8 mouse cellular contexts compared by ENCODE assay signal in the genomic region with DNA sequence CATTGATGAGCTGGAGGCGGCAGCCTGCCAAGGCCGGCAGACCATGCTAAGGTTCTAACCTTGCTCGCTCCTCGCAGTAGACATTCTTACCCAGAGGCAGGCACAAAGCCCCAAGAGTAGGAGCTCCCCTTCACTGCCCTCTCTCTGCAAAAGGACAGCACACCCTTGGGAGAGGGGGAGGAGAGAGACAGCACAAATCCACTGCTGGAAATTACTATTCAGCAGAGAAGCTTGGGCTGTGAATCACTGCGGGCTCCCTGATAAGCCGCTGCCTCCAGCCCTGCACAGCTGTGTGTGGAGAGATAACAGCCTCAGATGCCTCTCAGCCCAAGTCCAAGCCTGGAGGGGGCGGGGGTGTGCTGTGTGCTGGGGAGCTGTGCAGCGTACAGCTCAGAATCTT. TPM values are rescaled to one million over a fixed set of nuclear protein-coding genes. Genes with fewer than 3 reads are reported as not detected.
DNase-seq lines count a peak whose midpoint lies in the region; ATAC-seq lines count a peak whose summit lies in the region.

No protein-coding gene starts in this region.

- ATAC-seq in heart, embryonic 12.5 days (ENCODE audit: insufficient number of reproducible peaks, low FRiP score): peak; percentile 91
- peak; percentile 93 for ATAC-seq in midbrain, embryonic 13.5 days
- peak; percentile 88 for ATAC-seq in stomach, embryonic 15.5 days (ENCODE audit: insufficient read depth, low FRiP score, low read depth)
- no peak for ATAC-seq in monocyte, adult 5-6 weeks (replicated peaks; ENCODE audit: insufficient number of reproducible peaks, low FRiP score, low TSS enrichment, poor library complexity, severe bottlenecking)

- peaks cover 43% of the 10 kb centered on the region for H3K27me3 ChIP-seq in heart, embryonic 12.5 days (replicated peaks)
- H3K27me3 ChIP-seq in midbrain, embryonic 13.5 days: peaks cover 54% of the 10 kb centered on the region
- peaks cover 59% of the 10 kb centered on the region for H3K27me3 ChIP-seq in stomach, embryonic 15.5 days (replicated peaks)

- peak overlapping the region; percentile 90 for H3K27ac ChIP-seq in heart, embryonic 12.5 days (ENCODE audit: poor library complexity, severe bottlenecking)
- peak overlapping the region; percentile 88 for H3K27ac ChIP-seq in midbrain, embryonic 13.5 days
- no peak overlapping the region for H3K27ac ChIP-seq in stomach, embryonic 15.5 days

- DNase-seq in left cerebral cortex, adult 18-20 months (ENCODE audit: low spot score in 2 of 2): peak; percentile 54 to 70
- no peak for DNase-seq in left cerebral cortex, adult 11 months (ENCODE audit: low spot score)
- peak; percentile 56 for DNase-seq in embryo, embryonic 11 days
- peak; percentile 81 for DNase-seq in kidney, postnatal 10 days

- WGBS in heart, embryonic 12.5 days: 3% methylated on average over 8 of the region's 8 CpGs
- 5% methylated on average over 8 of the region's 8 CpGs for WGBS in midbrain, embryonic 13.5 days
- WGBS in stomach, embryonic 15.5 days: 9% methylated on average over 8 of the region's 8 CpGs

- H3K9me3 ChIP-seq in heart, embryonic 12.5 days (replicated peaks): no peaks in the 10 kb centered on the region
- H3K9me3 ChIP-seq in midbrain, embryonic 13.5 days: no peaks in the 10 kb centered on the region
- no peaks in the 10 kb centered on the region for H3K9me3 ChIP-seq in stomach, embryonic 15.5 days

- peak overlapping the region; percentile 22; the same call in 1 of the 2 replicates for H3K9ac ChIP-seq in heart, embryonic 12.5 days
- peak overlapping the region; percentile 2; the same call in 1 of the 2 replicates for H3K9ac ChIP-seq in midbrain, embryonic 13.5 days (replicated peaks)
- no peak overlapping the region for H3K9ac ChIP-seq in stomach, embryonic 15.5 days

- H3K4me2 ChIP-seq in heart, embryonic 12.5 days: peak overlapping the region; percentile 100
- H3K4me2 ChIP-seq in midbrain, embryonic 13.5 days (replicated peaks): peak overlapping the region; percentile 84
- H3K4me2 ChIP-seq in stomach, embryonic 15.5 days: peak overlapping the region; percentile 16; the same call in 1 of the 2 replicates

- peak overlapping the region; percentile 6; the same call in 1 of the 2 replicates for H3K4me3 ChIP-seq in heart, embryonic 12.5 days
- peak overlapping the region; percentile 44 for H3K4me3 ChIP-seq in midbrain, embryonic 13.5 days (replicated peaks)
- H3K4me3 ChIP-seq in stomach, embryonic 15.5 days (replicated peaks): no peak overlapping the region

- no peaks in the 10 kb centered on the region for H3K36me3 ChIP-seq in heart, embryonic 12.5 days
- no peaks in the 10 kb centered on the region for H3K36me3 ChIP-seq in midbrain, embryonic 13.5 days
- H3K36me3 ChIP-seq in stomach, embryonic 15.5 days: no peaks in the 10 kb centered on the region

- peaks cover 54% of the 10 kb centered on the region for H3K4me1 ChIP-seq in heart, embryonic 12.5 days (replicated peaks)
- H3K4me1 ChIP-seq in midbrain, embryonic 13.5 days (replicated peaks): peaks cover 57% of the 10 kb centered on the region
- H3K4me1 ChIP-seq in stomach, embryonic 15.5 days: peaks cover 34% of the 10 kb centered on the region

RNA-seq across cellular contexts. Expression of a gene that starts 1.9 kb away (rescaled TPM):
- 10 to 100 TPM; 17.6 to 18.5 TPM for total RNA-seq in left cerebral cortex, adult 18-20 months (2021)
- 12.9 and 14.2 TPM in 2 replicates for polyA plus RNA-seq in heart, embryonic 12.5 days (2016; fragmentation: Nextera tagmentation; extraction: Ambion mirVana)
- 19.5 and 27.6 TPM in 2 replicates for polyA plus RNA-seq in midbrain, embryonic 13.5 days (2015; fragmentation: Nextera tagmentation; extraction: Ambion mirVana)
- 6.0 and 6.1 TPM in 2 replicates for polyA plus RNA-seq in stomach, embryonic 15.5 days (2015; fragmentation: Nextera tagmentation; extraction: Ambion mirVana)
- not detected in 3 replicates for total RNA-seq in monocyte, adult 5-6 weeks (2017)

RNA-seq across cellular contexts. Expression of a gene that starts 15.4 kb away (rescaled TPM):
- total RNA-seq in left cerebral cortex, adult 18-20 months (2021): 100 to 1,000 TPM; 410 to 481 TPM
- polyA plus RNA-seq in heart, embryonic 12.5 days (2016; fragmentation: Nextera tagmentation; extraction: Ambion mirVana): 1,377 and 1,385 TPM in 2 replicates
- 809 and 819 TPM in 2 replicates for polyA plus RNA-seq in midbrain, embryonic 13.5 days (2015; fragmentation: Nextera tagmentation; extraction: Ambion mirVana)
- polyA plus RNA-seq in stomach, embryonic 15.5 days (2015; fragmentation: Nextera tagmentation; extraction: Ambion mirVana): 621 and 623 TPM in 2 replicates
- total RNA-seq in monocyte, adult 5-6 weeks (2017): 54.8 to 108 TPM (median 74.5 TPM) in 3 replicates

RNA-seq across cellular contexts. Expression of a gene that starts 31.6 kb away (rescaled TPM):
- total RNA-seq in left cerebral cortex, adult 18-20 months (2021): 10 to 100 TPM; 17.6 to 25.6 TPM
- polyA plus RNA-seq in heart, embryonic 12.5 days (2016; fragmentation: Nextera tagmentation; extraction: Ambion mirVana): 12.8 TPM in 2 replicates
- 23.2 and 24.2 TPM in 2 replicates for polyA plus RNA-seq in midbrain, embryonic 13.5 days (2015; fragmentation: Nextera tagmentation; extraction: Ambion mirVana)
- polyA plus RNA-seq in stomach, embryonic 15.5 days (2015; fragmentation: Nextera tagmentation; extraction: Ambion mirVana): 18.7 and 19.7 TPM in 2 replicates
- 17.5 to 23.5 TPM (median 18.2 TPM) in 3 replicates for total RNA-seq in monocyte, adult 5-6 weeks (2017)

RNA-seq across cellular contexts. Expression of a gene that starts 37.8 kb away (rescaled TPM):
- total RNA-seq in left cerebral cortex, adult 18-20 months (2021): 100 to 1,000 TPM; 381 to 400 TPM
- polyA plus RNA-seq in heart, embryonic 12.5 days (2016; fragmentation: Nextera tagmentation; extraction: Ambion mirVana): 11.8 and 12.3 TPM in 2 replicates
- 90.9 and 91.6 TPM in 2 replicates for polyA plus RNA-seq in midbrain, embryonic 13.5 days (2015; fragmentation: Nextera tagmentation; extraction: Ambion mirVana)
- polyA plus RNA-seq in stomach, embryonic 15.5 days (2015; fragmentation: Nextera tagmentation; extraction: Ambion mirVana): 19.8 and 22.4 TPM in 2 replicates
- not detected in 3 replicates for total RNA-seq in monocyte, adult 5-6 weeks (2017)

RNA-seq across cellular contexts. Expression of a gene that starts 46.9 kb away (rescaled TPM):
- total RNA-seq in left cerebral cortex, adult 18-20 months (2021): 10 to 100 TPM; 66.0 to 69.4 TPM
- polyA plus RNA-seq in heart, embryonic 12.5 days (2016; fragmentation: Nextera tagmentation; extraction: Ambion mirVana): 75.6 and 82.6 TPM in 2 replicates
- 72.2 and 79.2 TPM in 2 replicates for polyA plus RNA-seq in midbrain, embryonic 13.5 days (2015; fragmentation: Nextera tagmentation; extraction: Ambion mirVana)
- polyA plus RNA-seq in stomach, embryonic 15.5 days (2015; fragmentation: Nextera tagmentation; extraction: Ambion mirVana): 38.9 and 48.4 TPM in 2 replicates
- 1.9 to 7.7 TPM (median 7.5 TPM) in 3 replicates for total RNA-seq in monocyte, adult 5-6 weeks (2017)

Comparison
In these comparisons a context has a peak if more than half of its experiments do, and no peak if none do; other contexts are left out.
1. H3K4me2 ChIP-seq: peak in every context shown above with its lines; median percentile 100 in heart, embryonic 12.5 days; 84 in midbrain, embryonic 13.5 days; 16 in stomach, embryonic 15.5 days.